Mouse (Mus musculus) liver, embryonic 12.5 days (tissue): ENCODE measurements around the gene Dennd1a. TPM values are rescaled to one million over a fixed set of nuclear protein-coding genes. Genes with fewer than 3 reads are reported as not detected.
"Not testable (repeated sequence)": the region's sequence is repeated elsewhere in the genome, so short reads cannot be mapped to it uniquely, and the experiment has no call there.

Experiments
- ATAC-seq: fragments of 200-750 bp; cut with Nextera tagmentation; 2 replicates; pipeline ENCODE4 v1.8.0; 2017; ENCODE audit warnings: moderate number of reproducible peaks, mild to moderate bottlenecking, moderate library complexity
- H3K27ac ChIP-seq: fragments of 300-500 bp; sonication (generic); 2 replicates; pipeline ENCODE4 v1.5.1; 2016; ENCODE audit warnings: mild to moderate bottlenecking
- H3K27me3 ChIP-seq: fragments of 300-500 bp; sonication (generic); replicated peaks from 2 replicates; pipeline ENCODE4 v1.6.1; 2016; ENCODE audit warnings: mild to moderate bottlenecking, moderate library complexity
- H3K36me3 ChIP-seq: fragments of 300-500 bp; sonication (generic); 2 replicates; pipeline ENCODE4 v1.6.1; 2016; ENCODE audit warnings: mild to moderate bottlenecking, moderate library complexity
- H3K4me1 ChIP-seq: fragments of 300-500 bp; sonication (generic); 2 replicates; pipeline ENCODE4 v1.6.1; 2016
- H3K4me2 ChIP-seq: fragments of 300-500 bp; sonication (generic); 2 replicates; pipeline ENCODE4 v1.6.1; 2016; ENCODE audit warnings: mild to moderate bottlenecking, moderate library complexity
- H3K4me3 ChIP-seq: fragments of 300-500 bp; sonication (generic); 2 replicates; pipeline ENCODE4 v1.5.1; 2016; ENCODE audit warnings: mild to moderate bottlenecking, moderate library complexity
- H3K9ac ChIP-seq: fragments of 300-500 bp; sonication (generic); 2 replicates; pipeline ENCODE4 v1.6.1; 2016; ENCODE audit warnings: mild to moderate bottlenecking, moderate library complexity
- H3K9me3 ChIP-seq: fragments of 300-500 bp; sonication (generic); replicated peaks from 2 replicates; pipeline ENCODE4 v1.6.1; 2016; ENCODE audit warnings: mild to moderate bottlenecking, moderate library complexity
- WGBS: fragments of 180-500 bp; shearing (Covaris S2); methylation state at CpG from one replicate; pipeline ENCODE4 v1.1.7; 2016; ENCODE audit not compliant: insufficient replicate concordance; 5-methylcytosine and 5-hydroxymethylcytosine counted together
- polyA plus RNA-seq: library from polyadenylated mRNA; unstranded; fragments of >200 nt; fragmentation: Nextera tagmentation; extraction: Ambion mirVana; gene quantifications from 2 replicates; pipeline ENCODE4 v1.2.1, GENCODE M21; 2016

Dennd1a gene
- polyA plus RNA-seq, 1 experiment from 2014 or later, result 13.3 TPM

DNA sequence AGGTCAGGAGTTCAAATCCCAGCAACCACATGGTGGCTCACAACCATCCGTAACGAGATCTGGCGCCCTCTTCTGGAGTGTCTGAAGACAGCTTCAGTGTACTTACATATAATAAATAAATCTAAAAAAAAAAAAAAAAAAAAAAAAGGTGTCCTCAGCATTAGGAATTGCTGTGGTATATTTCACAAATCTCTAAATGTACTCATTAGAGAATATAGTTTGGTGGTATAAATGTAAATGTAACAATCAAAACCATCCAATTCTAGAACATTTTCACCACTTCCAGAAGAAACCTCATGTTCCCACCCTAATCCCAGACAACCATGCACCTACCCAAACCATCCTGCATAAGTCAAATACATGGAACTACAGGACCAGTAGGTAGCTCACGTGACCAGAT is 350.3 kb downstream of the Dennd1a start:
- H3K9ac ChIP-seq, ATAC-seq, H3K4me1 ChIP-seq, H3K4me2 ChIP-seq, H3K4me3 ChIP-seq, H3K9me3 ChIP-seq, H3K27ac ChIP-seq, H3K27me3 ChIP-seq: not testable (repeated sequence)
- 71% methylated on average over 2 of the region's 4 CpGs for WGBS
- H3K36me3 ChIP-seq, result peaks cover 22% of the 10 kb centered on the region

DNA sequence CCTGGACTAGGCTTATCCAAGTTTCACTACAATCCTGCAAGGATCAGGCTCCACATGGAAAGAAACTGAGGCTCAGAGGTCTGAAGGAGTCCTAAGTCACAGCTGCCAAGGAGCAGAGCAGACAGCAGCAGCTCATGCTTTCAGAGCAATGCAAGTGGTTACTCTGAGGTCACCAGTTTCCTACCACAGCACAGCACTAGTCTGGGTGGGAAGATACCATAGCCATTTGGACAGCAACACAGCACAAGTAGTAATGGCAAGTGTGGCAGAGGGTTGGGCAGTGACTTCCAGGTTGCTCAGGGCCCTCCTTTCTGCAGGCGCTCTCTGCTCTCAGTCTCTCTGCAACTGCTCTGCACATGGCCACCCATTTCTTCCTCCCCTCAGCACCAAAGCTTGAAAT is 354.9 kb downstream of the Dennd1a start:
- no peak overlapping the region for H3K27ac ChIP-seq
- ATAC-seq, result no peak
- no peaks in the 10 kb centered on the region for H3K27me3 ChIP-seq
- no peak overlapping the region for H3K4me3 ChIP-seq
- no peaks in the 10 kb centered on the region for H3K9me3 ChIP-seq
- WGBS, result 82% methylated on average over 1 of the region's 1 CpGs
- H3K4me2 ChIP-seq, result no peak overlapping the region
- peaks cover 17% of the 10 kb centered on the region for H3K36me3 ChIP-seq
- 0 out of 2 replicates have a peak, but pooled peaks cover 11% of the 10 kb centered on the region for H3K4me1 ChIP-seq
- H3K9ac ChIP-seq, result no peak overlapping the region

- H3K4me1 ChIP-seq, result 0 out of 2 replicates have a peak, but pooled peaks cover 11% of the 10 kb centered on the region
- no peaks in the 10 kb centered on the region for H3K9me3 ChIP-seq
- no peak overlapping the region for H3K27ac ChIP-seq
- WGBS, result 70% methylated on average over 5 of the region's 5 CpGs
- peaks cover 14% of the 10 kb centered on the region for H3K36me3 ChIP-seq
- H3K4me3 ChIP-seq, result no peak overlapping the region
- no peak overlapping the region for H3K4me2 ChIP-seq
- H3K27me3 ChIP-seq, result no peaks in the 10 kb centered on the region
- no peak for ATAC-seq
- H3K9ac ChIP-seq, result no peak overlapping the region
Observed at GRCm38 (mm10) chr2:37931018-37931930, 355.9 kb downstream of the Dennd1a start.

DNA sequence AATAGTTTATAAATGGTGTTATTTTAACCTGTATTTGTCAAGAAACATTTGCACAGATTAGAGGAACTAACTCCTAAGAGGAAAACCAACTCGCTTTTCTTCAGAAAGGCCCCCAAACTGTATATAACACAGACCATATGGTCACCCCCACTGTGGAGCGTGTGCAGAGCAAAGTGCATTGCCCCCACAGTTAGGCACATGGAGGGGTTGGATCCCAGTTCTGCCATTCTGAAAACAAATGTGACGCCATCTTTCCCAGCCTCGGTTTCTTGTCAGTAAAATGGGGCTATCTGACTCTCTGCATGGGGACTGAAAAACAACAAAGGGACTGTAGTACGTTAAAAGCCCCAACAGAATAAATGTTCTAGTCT is 361.1 kb downstream of the Dennd1a start:
- 66% methylated on average over 5 of the region's 5 CpGs for WGBS
- no peak overlapping the region for H3K27ac ChIP-seq
- no peak overlapping the region for H3K9ac ChIP-seq
- no peak for ATAC-seq
- 0 out of 2 replicates have a peak, but pooled peaks cover under 1% of the 10 kb centered on the region for H3K4me1 ChIP-seq
- no peak overlapping the region for H3K4me3 ChIP-seq
- no peaks in the 10 kb centered on the region for H3K27me3 ChIP-seq
- H3K4me2 ChIP-seq, result no peak overlapping the region
- no peaks in the 10 kb centered on the region for H3K9me3 ChIP-seq
- H3K36me3 ChIP-seq, result no peaks in the 10 kb centered on the region

DNA sequence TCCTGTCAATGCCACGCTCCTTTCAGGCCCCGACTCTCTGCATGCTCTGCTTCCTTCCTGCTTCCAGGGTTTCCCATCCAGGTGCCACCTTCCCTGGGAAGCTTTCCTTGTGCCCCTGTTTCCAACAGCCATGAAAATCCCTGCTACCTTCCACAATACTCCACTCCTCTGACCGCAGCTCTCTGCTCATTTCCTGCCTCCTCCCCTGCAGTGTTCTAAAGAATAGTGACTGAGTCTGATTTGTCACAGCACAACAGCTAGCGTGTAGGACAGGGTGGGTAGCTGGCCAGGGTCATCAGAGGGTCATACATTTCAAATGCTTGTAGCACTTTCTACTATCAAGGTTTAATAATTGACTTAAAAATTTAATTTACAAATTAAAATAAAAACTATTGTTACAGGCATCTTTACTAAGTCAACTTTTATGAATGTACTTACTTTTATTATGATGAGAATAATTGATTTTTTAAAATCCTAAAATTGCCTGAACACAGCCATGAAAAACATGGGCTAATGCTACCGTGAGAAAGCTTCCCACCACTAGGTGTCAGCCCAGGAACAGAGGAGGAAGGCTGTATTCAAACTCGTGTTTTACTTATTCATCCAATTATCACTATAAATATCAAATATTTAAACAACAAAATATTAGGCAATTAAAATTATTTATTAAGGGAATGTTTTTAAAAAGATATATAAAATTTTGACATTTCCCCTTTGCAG is 361.6 kb downstream of the Dennd1a start:
- ATAC-seq, result no peak
- no peaks in the 10 kb centered on the region for H3K27me3 ChIP-seq
- no peaks in the 10 kb centered on the region for H3K36me3 ChIP-seq
- no peaks in the 10 kb centered on the region for H3K4me1 ChIP-seq
- no peak overlapping the region for H3K9ac ChIP-seq
- H3K4me3 ChIP-seq, result no peak overlapping the region
- H3K27ac ChIP-seq, result no peak overlapping the region
- no peak overlapping the region for H3K4me2 ChIP-seq
- no peaks in the 10 kb centered on the region for H3K9me3 ChIP-seq
- 44% methylated on average over 6 of the region's 6 CpGs for WGBS

GRCm38 (mm10) chr2:37908721-37909506 is 378.3 kb downstream of the Dennd1a start:
- Histone ChIP-seq H3K9ac (no peak overlapping the region), H3K9me3 (no peaks in the 10 kb centered on the region), H3K4me3 (no peak overlapping the region), H3K4me2 (no peak overlapping the region), H3K27me3 (no peaks in the 10 kb centered on the region), H3K4me1 (no peaks in the 10 kb centered on the region), H3K27ac (no peak overlapping the region), H3K36me3 (no peaks in the 10 kb centered on the region)
- ATAC-seq, result no peak
- WGBS, result 80% methylated on average over 5 of the region's 5 CpGs

GRCm38 (mm10) chr2:37908296-37908695 is 378.9 kb downstream of the Dennd1a start:
- Histone ChIP-seq H3K4me2 (no peak overlapping the region), H3K27me3 (no peaks in the 10 kb centered on the region), H3K4me3 (no peak overlapping the region), H3K4me1 (no peaks in the 10 kb centered on the region), H3K27ac (no peak overlapping the region), H3K9ac (no peak overlapping the region), H3K9me3 (no peaks in the 10 kb centered on the region), H3K36me3 (no peaks in the 10 kb centered on the region)
- 70% methylated on average over 3 of the region's 3 CpGs for WGBS
- ATAC-seq, result no peak

GRCm38 (mm10) chr2:37906261-37906660 is 380.9 kb downstream of the Dennd1a start:
- Histone ChIP-seq H3K9ac (no peak overlapping the region), H3K36me3 (no peaks in the 10 kb centered on the region), H3K4me2 (no peak overlapping the region), H3K4me1 (no peaks in the 10 kb centered on the region), H3K27me3 (no peaks in the 10 kb centered on the region), H3K4me3 (no peak overlapping the region), H3K27ac (no peak overlapping the region), H3K9me3 (no peaks in the 10 kb centered on the region)
- 61% methylated on average over 2 of the region's 2 CpGs for WGBS
- ATAC-seq, result no peak

DNA sequence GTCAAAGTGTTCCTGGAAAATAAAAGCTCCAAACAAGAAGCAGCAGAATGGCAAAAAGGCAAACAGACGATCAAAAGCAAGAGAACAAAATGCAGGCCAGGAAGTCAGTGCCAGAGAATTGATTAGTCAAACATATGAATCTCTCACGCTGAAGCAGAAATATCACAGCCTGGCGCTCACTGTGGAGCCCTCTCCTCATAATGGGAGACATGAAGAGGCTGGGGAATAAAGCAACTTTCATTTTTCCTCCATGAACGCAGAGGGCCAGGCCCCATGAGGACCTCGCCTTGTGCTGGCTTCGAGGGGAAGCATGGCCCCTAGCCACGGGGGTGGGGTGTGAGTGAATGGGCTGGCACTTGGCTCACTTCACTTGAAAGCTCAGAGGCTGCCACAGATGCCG is 383.9 kb downstream of the Dennd1a start:
- no peak overlapping the region for H3K4me3 ChIP-seq
- WGBS, result 73% methylated on average over 8 of the region's 8 CpGs
- no peak overlapping the region for H3K9ac ChIP-seq
- no peaks in the 10 kb centered on the region for H3K27me3 ChIP-seq
- H3K4me2 ChIP-seq, result no peak overlapping the region
- H3K4me1 ChIP-seq, result no peaks in the 10 kb centered on the region
- no peaks in the 10 kb centered on the region for H3K36me3 ChIP-seq
- no peak for ATAC-seq
- no peak overlapping the region for H3K27ac ChIP-seq
- no peaks in the 10 kb centered on the region for H3K9me3 ChIP-seq

GRCm38 (mm10) chr2:37883214-37883613 is 404.0 kb downstream of the Dennd1a start:
- Histone ChIP-seq H3K27me3 (no peaks in the 10 kb centered on the region), H3K36me3 (peaks cover 3% of the 10 kb centered on the region; the same call in 1 of the 2 replicates), H3K4me1 (no peaks in the 10 kb centered on the region), H3K9ac (no peak overlapping the region), H3K4me2 (no peak overlapping the region), H3K4me3 (no peak overlapping the region), H3K27ac (no peak overlapping the region), H3K9me3 (no peaks in the 10 kb centered on the region)
- WGBS, result 73% methylated on average over 3 of the region's 3 CpGs
- no peak for ATAC-seq

DNA sequence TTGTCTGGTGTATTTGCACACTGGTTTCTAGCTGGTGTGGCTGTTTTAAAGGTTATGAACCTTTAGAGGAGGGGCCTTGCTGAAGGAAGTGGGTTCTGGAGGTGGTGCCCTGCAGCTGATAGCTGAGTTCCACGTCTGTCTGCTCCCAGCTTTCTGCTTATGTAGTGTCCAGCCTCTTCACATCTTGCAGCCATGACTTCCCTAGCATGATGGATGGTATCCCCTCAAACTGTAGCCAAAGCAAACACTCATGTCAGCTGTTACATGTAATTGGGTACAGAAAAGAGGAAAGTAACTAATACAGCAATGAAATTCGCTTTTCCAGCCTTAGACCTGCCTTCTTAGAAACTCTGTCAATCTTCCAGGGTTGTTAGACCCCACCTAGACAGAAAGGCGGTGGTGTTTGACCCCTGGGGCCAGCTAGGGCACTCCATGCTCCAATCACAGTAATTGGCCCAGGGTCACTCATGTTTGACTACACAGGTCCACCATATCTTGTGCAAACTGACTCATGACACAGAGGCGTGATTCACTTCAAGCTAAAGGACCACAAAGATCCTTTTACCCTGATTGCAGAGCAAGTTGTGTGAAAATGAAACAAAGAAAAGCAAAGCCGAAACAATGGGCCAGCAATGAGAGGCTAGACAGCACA is 405.8 kb downstream of the Dennd1a start:
- Histone ChIP-seq H3K4me2 (no peak overlapping the region), H3K27me3 (no peaks in the 10 kb centered on the region), H3K27ac (no peak overlapping the region), H3K9ac (no peak overlapping the region), H3K4me3 (no peak overlapping the region), H3K9me3 (no peaks in the 10 kb centered on the region), H3K4me1 (no peaks in the 10 kb centered on the region), H3K36me3 (peaks cover 3% of the 10 kb centered on the region; the same call in 1 of the 2 replicates)
- no peak for ATAC-seq
- WGBS, result 67% methylated on average over 5 of the region's 5 CpGs
